Mouse (Mus musculus) c-Kit-negative CD71-positive TER-119-positive erythroid progenitor cells, embryonic 14.5 days (primary cell): ENCODE measurements around the gene Dnmt1.
"Not testable (repeated sequence)": the region's sequence is repeated elsewhere in the genome, so short reads cannot be mapped to it uniquely, and the experiment has no call there.

Source experiments
- DNase-seq: peaks from one replicate; pipeline ENCODE4 v3.0.0-alpha.2; 2013; ENCODE audit warnings: low read depth, low spot score

Dnmt1 gene

DNA sequence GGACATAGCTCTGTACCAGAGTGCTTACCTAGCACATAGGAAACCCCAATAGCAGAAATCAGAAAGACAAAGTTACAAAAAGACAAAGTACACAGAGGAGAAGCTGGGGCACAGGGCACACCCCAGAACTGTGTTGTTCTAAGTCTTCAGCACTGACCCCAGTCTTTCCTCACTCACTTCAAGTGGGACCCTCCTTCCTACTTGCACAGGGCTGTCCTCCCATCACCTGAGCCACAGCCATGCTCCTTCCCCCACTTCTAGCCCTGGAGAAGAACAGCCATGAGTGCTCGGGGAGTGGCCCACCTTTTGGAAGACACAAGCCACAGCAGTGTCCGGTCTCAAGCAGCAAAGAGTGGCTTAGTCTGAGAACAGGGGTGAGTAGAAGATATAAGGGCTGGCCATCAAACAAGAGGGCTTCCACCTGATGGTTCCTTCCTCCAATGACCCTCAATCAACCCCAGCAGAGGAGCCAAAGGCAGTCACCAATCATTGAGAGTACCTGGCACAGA lies at the start of gene Dnmt1:
Dnmt1 (minus strand) TSS at position 459 of the 509 bp plus-strand sequence.
- DNase-seq = no peak

DNA sequence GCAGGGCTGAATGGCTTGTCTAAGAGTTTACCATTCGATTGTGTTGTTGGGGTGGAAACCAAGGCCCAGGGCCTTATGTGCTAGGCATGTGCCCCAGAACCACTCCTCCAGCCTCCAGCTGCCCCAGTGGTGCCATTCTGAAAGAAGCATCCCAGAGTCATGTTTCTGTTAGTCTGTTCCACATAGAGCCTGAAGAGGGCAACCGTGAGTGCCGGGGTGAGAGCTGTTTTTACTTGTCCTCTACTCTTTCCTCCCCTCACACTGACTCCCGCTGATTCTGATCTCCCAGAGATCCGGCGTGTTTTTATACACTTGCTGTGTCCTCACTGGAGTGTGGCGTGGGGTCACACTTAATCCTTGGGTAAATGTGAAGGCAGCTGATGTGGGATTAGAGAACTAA lies 48.3 kb upstream of the Dnmt1 start:
- no peak for DNase-seq

DNA sequence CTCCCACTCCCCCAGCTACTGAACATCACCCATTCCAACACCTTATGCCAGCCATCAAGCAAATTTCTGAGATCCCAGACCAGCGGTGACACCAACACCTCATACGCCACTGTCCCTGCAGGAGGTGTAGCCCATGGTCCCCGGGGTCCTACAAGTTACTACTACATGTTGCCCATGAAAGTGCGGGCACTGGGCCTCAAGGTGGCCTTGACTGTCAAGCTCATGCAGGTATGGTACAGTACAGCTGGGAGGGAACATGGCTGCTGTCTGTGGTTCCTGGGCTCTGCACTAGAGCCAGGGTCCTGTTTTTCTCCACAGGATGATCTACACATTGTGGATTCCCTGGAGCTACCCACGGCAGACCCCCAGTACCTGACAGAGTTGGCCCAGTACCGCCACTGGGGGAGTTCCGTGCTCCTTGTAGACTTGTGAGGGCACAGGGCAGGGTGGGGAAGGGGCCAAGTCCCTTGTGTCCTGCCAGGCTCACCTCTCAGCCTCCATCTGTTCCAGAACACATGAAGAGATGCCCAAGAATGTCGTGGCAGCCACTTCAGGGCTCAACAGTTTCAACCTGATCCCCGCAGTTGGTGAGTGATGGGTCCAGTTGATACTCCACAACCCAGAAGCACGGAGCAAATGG lies 47.7 kb upstream of the Dnmt1 start:
- DNase-seq = no peak

DNA sequence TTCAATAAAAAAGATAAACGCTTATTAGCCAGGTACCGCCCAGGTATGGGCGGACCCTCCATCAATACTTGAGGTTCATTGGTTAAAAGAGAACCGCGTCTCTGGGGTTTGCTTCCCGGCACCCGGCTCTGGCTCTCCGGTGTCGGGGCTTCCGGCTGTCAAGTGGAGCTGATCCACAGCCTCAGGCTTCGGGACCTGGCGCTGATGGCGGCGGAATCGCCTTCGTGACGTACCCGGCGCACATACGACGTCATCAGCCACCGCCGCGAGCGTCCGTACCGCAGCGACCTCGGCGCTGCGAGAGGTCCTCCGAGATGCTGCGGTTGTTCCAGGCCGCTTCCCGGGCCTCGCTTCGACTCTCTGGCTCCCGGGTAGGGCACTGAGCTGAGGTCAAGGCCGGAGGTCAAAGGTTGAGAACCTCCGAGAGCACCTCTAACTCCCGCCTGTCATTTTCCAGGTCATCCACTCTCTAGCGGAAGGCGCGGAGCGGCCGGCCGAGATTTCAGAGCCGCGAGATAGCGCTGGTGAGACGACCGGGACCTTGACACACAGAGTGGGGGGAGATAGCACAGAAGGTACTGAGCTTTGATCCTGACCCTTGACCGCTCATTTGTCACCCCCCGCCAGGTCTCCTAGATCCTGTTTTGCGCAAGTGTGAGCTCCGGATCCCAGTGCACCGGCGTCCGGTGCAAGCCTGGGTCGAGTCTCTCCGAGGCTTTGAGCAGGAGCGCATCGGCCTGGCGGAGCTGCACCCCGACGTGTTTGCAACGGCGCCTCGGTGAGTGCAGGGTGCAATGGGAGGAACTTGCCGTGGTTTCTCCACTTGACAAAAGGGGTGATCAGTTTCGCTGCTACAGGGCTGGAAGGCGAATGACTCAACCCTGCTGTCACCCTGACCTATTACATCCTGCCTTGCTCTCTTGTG lies 43.2 kb upstream of the Dnmt1 start, which contains the start of gene Mrpl4:
Mrpl4 (plus strand) TSS at position 112 of the 925 bp plus-strand sequence.
- DNase-seq = peak; percentile 72

DNA sequence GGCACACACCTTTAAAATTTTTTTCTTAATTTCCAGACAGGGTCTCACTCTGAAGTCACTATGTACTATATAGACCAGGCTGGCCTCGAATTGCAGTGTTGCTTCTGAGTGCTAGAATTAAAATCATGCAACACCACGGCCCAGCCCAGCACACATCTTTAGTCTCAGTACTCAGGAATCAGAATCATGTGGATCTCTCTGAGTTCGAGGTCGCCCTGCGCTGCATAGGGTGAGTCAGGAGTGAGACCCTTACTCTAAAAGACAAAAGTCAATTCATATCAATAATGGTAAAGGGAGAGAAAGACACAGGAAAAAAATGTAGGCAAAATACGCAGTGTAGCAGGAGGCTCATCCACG lies 42.6 kb upstream of the Dnmt1 start:
- DNase-seq = no peak

DNA sequence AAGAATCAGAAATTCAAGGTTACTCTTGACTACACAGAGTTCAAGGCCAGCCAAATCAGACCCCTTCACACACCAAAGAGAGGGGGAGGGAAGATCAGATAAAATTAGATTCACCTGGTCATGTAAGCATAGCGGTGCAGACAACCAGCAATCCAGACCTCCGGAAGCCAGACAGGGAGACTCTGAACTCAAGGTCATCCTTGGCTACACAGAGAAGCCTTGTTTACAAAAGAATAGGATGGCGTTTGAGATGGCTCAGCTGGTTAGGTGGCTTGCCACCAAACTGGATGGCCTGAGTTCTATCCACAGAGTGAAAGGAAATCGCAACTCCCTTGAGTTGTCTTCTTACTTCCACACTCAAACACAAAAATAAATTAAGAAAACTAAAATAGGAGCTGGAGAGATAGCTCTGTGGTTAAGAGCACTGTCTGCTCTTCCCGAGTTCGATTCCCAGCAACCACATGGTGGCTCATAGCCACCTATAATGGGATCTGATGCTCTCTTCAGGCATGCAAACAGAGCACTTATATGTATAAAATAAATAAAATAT lies 42.0 kb upstream of the Dnmt1 start:
- DNase-seq = no peak

DNA sequence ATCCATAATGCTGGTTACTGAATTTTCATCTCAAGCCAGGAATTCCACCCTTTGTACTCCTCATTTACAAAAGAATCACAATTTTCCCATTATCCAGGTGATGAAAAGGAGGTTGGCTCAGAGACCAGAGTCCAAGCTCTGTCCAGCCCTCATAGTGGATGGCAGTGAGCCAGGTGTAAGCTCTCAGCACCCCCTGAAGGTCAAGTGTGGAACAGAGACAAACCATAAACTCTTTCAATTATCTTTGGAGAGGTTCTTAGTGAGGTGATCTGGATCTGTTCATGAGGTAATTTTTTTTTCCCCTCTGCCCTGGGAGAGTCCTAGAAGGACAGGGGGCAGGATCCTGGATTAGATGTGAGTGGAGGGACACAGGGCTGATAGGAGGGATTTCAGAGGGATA lies 41.1 kb upstream of the Dnmt1 start:
- no peak for DNase-seq

DNA sequence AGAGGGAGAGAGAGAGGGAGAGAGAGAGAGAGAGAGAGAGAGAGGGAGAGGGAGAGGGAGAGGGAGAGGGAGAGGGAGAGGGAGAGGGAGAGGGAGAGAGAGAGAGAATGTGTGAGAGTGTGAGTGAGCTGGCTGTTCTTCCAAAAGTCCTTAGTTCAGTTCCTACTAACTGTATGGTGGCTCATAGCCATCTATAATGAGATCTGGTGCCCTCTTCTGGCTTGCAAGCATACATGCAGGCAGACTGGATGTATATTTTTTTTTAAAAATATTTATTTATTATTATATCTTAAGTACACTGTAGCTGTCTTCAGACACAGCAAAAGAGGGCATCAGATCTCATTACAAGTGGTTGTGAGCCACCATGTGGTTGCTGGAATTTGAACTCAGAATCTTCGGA lies 38.6 kb upstream of the Dnmt1 start:
- DNase-seq = not testable (repeated sequence)

DNA sequence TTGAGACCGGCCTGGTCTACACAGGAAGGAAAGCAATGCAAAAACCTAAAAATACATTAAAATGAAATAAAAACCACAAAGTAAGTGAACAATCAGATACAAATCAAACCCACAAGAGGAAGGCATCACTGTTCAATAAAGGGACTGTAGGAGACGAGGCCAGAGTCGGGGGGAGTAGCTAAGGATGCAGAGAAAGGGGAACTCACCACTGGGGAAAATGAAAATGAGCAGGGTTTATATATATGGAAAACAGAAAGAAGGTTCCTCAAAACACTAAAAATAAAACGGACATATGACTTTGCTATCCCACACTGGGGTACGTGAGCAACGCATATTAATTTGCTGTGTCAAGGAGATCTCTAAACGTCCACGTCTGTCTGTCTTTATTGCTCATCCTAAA lies 37.4 kb upstream of the Dnmt1 start:
- no peak for DNase-seq

DNA sequence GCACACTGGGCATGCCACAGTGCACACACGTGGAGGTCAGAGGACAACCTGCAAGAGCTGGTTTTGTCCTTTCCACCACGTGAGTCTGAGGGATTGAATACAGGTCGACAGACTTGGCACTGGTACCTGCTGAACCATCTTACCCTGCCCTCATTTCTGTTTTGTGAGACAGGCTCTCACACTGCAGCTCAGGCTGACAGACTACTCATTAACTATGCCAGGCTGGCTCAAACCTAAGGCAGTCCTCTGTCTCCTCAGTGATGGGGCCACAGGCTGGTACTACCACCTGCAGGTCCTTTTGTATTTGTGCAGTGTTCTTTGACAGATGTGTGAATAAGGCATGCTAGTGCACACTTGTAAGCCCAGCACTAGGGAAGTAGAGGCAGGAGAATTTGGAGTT lies 35.4 kb upstream of the Dnmt1 start:
- DNase-seq = no peak

DNA sequence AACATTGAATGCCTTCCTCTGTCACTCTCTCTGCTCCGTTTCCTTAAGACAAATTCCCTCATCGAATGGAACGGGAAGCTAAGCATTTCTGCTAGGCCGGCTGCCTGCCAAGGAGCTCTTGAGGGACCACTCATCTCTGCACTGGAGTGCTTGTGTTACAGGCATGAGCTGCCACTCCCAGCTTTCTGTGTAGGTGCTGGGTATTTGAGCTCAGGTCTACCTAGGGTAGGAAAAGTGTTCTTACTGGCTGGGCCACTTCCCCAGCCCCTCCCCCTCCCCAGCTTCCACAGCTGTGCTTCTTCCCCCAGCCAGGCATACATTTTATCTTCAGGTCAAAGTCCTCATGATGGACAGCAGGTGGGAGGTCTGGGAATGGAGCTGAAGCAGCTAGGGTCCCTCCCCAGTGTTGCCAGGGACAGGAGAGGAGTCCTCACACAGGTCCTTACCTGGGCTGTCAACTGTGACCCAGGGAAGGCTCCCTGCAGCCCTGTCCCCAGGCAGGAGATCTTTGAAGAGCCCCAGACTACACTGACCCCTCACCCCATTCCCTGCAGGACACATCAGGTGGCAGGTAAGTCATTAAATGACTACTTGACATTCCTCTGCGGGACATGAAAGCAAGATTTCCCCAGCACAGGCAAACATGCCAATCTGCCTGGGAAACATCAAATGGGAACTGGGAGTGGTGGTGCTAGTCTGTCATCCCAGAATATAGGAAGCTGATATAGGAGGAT lies 33.6 kb upstream of the Dnmt1 start:
- no peak for DNase-seq

DNA sequence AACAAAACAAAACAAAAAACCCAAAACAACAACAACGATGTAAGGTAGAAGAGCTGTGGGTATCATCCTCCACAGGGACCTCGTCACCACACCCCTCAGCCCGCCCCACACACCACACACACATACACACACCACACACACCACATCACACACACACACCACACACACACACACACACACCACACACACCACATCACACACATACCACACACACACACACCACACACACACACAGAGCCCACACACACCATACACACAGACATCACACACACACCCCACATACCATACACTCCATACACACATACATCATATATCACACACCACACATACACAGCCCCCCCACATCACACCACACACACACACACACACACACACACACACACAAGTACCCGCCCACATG lies 31.9 kb upstream of the Dnmt1 start:
- no peak for DNase-seq

DNA sequence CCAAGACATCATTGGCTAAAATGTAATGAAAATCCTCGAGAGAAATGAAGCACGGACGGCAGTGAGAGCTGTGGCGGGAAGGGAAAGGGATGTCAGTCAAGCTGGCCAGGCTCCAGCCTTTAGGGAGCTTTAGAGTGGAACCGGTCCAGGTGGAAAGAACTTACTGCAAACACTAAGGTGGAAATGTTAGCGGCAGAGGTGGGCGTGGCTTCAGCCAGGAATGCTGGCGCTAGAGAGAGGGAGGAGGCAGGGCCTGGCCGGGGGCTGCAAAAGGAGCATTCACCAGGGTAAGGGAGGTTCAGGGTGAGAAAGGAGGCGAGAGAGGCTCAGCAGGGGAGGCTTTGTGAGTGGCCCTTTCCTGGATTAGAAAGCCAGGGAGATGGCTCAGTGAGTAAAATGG lies 31.2 kb upstream of the Dnmt1 start:
- DNase-seq = no peak

DNA sequence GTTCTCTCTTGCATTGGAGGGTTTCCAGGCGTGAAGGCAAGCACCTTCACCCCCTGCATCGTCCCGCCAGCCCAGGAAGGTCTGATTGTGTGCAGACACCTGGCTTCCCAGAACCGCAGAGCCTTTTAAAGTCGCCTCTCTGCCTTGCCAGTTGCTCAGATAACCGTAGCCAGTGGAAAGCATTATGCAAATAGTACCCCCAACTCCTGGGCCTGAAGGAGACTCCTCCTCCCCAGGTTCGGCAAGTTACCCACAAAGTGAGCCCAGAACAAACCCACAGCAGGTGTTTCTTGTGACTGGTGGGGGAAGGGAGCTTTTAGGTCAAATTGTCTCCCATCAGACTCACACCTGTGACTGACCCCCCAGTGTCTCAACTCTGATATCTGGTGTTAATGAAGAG lies 28.3 kb upstream of the Dnmt1 start:
- no peak for DNase-seq

DNA sequence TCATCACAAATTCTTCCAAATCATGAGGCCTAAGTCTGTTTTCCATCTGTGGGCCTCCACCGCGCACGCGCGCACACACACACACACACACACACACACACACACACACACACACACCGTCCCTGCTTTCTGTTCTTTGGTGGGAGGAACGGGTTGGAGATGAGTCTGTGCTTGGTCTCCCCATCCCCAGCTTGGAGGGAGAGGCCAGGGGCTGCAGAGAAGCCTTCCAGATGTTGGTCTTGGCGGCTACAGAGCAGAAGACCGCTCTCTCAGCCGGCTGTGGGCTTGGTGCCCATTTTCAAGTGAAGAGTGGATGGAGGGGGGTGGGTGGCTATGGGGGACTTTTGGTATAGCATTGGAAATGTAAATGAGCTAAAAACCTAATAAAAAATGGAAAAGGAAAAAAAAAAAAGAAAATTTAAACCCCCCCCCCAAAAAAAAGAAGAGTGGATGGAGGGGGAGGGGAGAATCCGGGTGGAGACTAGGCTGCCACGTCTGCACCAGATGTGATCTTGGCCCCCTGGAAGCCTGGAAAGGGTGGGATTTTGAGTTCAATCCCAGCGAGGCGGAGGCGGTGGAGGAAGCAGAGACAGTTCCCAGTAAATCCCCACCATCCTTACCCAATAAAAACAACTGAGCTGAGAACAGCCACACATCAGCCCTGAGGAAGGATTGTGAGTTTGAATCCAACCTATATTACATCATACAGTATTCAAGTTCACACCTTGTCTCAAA lies 27.4 kb upstream of the Dnmt1 start:
- no peak for DNase-seq

DNA sequence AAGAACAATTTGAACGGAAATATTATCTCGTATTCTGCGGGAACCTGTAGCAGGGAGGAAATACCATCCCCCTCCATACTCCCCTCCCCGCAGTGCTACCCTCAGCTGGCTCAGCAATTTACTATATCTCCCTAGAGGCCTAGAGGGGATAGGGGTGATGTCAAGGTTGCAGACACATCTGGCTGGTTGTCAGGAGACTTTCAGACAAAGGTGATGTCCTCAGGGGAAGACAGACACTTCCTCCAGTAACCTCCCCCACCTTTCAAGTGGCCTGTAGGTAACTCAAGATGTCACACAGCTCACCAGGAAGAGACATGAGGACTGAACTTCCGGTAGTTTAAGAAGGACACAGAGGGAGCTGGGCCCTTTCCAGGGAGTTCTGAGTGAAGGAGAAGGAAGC lies 23.5 kb upstream of the Dnmt1 start:
- no peak for DNase-seq

DNA sequence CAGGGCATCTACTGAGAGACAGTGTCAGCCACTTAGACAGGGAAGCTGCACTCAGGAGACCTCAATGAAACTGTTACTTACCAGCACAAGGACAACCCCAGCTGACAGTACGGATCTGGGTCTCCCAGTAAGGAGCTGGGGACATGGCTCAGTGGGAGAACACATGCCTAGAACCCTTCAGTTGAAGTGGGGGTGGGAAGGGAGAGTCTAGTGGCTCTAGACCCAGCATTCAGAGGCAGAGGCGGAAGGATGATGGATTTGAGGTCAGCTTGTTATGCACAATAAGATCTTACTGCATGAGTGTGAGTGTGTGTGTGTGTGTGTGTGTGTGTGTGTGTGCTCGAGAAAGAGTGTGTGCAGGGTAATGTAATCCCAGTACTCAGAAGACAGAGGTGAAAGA lies 22.5 kb upstream of the Dnmt1 start:
- no peak for DNase-seq

DNA sequence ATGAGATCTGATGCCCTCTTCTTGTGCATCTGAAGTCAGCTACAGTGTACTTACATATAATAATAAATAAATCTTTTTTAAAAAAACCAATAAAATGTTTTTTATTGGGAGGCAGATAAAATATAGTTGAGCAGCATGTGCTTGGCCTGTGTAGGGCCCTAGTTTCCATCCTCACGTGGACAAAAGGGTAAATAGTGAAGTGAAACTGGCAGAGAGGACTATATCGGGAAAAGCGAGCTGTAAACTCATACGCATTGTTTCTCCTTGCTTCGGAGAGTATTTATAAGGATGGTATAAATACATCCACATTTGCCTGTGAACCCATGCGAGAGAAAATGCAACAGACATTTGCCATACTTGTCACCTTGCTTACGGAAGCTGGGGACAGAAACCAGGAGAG lies 20.1 kb upstream of the Dnmt1 start:
- no peak for DNase-seq

DNA sequence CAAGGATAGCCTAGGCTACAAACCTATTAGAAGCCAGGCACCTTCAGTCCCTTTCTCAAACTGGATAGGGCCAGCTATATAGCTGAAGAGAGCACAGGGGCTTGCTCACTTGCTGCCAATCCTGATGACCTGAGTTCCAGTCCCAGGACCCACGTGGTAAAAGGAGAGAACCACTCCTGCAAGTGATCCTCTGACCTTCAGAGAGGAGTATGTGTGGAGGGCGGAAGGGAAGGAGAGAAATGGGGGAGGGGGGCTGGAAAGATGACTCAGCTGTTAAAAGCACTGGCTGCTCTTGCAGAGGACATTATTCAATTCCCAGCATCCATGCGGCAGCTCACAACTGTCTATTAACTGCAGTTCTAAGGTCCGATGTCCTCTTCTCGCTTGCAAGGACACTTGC lies 19.5 kb upstream of the Dnmt1 start:
- DNase-seq = no peak

DNA sequence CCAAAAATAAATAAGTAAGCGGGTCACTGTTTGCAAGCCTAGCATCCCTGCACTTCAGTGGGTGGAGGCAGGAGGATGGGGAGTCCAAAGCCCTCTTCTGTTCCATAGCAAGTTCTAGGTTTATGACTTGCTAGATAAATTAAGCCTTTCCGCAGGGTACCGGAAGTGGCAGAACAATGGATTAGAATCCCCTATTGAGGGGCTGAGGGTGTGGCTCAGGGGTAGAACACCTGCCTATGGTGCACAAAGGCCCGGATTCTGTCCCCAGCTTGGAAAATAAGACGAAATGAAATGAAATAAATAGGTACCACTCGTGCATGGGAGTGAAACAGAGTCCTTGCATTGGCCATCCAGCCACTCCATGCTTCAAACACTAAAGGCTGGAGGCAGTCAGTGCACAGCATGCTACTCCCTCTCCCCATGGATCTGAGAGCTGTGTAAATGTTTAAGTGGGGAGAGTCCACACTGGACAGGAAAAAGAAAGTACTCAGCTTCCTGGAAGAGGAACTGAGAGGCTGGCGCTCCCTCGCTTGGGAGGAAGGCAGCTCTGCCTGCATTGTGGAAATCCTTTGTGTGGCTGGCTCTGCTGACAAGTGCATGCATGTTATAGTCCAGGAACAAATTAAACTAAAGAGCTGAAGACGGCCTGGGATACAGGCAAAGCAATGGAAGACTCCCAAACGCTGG lies 18.9 kb upstream of the Dnmt1 start:
- no peak for DNase-seq
